Mouse (Mus musculus): ENCODE results near the gene Lce1k. TPM values are rescaled to one million over a fixed set of nuclear protein-coding genes. Genes with fewer than 3 reads are reported as not detected.
"Not testable (repeated sequence)": the region's sequence is repeated elsewhere in the genome, so short reads cannot be mapped to it uniquely, and the experiment has no call there.

Lce1k gene
- not detected in 2 replicates for polyA plus RNA-seq (2015; fragmentation: Nextera tagmentation; extraction: Ambion mirVana)

- H3K9ac ChIP-seq, result no peak within 1 kb of the TSS
- no peaks in the 10 kb centered on the region for H3K36me3 ChIP-seq
- H3K27me3 ChIP-seq, result no peaks in the 10 kb centered on the region
- no peak for ATAC-seq (replicated peaks; ENCODE audit: low FRiP score)
- H3K4me2 ChIP-seq, result no peak within 1 kb of the TSS
- no peak within 1 kb of the TSS for H3K27ac ChIP-seq
- no peaks in the 10 kb centered on the region for H3K9me3 ChIP-seq (replicated peaks)
- H3K4me1 ChIP-seq, result no peaks in the 10 kb centered on the region
- no peak within 1 kb of the TSS for H3K4me3 ChIP-seq (replicated peaks)
Observed at GRCm38 (mm10) chr3:92807791-92808190, at the start of gene Lce1k. TSS of gene Lce1k (minus strand) at chr3:92807891.

GRCm38 (mm10) chr3:92851186-92851585, 43.5 kb upstream of the Lce1k start, which contains the start of gene Lce1l:
TSS of gene Lce1l (minus strand) at chr3:92851286.
- H3K9me3 ChIP-seq (replicated peaks), result no peaks in the 10 kb centered on the region
- H3K4me1 ChIP-seq, result no peaks in the 10 kb centered on the region
- H3K27me3 ChIP-seq, result no peaks in the 10 kb centered on the region
- no peak within 1 kb of the TSS for H3K4me2 ChIP-seq
- WGBS, result 88% methylated on average over 3 of the region's 3 CpGs
- no peak within 1 kb of the TSS for H3K27ac ChIP-seq
- H3K4me3 ChIP-seq (replicated peaks), result no peak within 1 kb of the TSS
- no peaks in the 10 kb centered on the region for H3K36me3 ChIP-seq
- H3K9ac ChIP-seq, result no peak within 1 kb of the TSS
- no peak for ATAC-seq (replicated peaks; ENCODE audit: low FRiP score)

- no peak within 1 kb of the TSS for H3K27ac ChIP-seq
- no peak for ATAC-seq (replicated peaks; ENCODE audit: low FRiP score)
- H3K4me1 ChIP-seq, result no peaks in the 10 kb centered on the region
- WGBS, result 50% methylated on average over 1 of the region's 1 CpGs
- no peak within 1 kb of the TSS for H3K4me2 ChIP-seq
- no peaks in the 10 kb centered on the region for H3K9me3 ChIP-seq (replicated peaks)
- no peaks in the 10 kb centered on the region for H3K27me3 ChIP-seq
- H3K4me3 ChIP-seq (replicated peaks), result no peak within 1 kb of the TSS
- no peak within 1 kb of the TSS for H3K9ac ChIP-seq
- H3K36me3 ChIP-seq, result no peaks in the 10 kb centered on the region
Observed at GRCm38 (mm10) chr3:92827108-92827507, 19.4 kb upstream of the Lce1k start, which contains the start of gene Kprp. TSS of gene Kprp (minus strand) at chr3:92827247.

- no peaks in the 10 kb centered on the region for H3K9me3 ChIP-seq (replicated peaks)
- H3K4me3 ChIP-seq (replicated peaks), result no peak overlapping the region
- 29% methylated on average over 1 of the region's 1 CpGs for WGBS
- no peaks in the 10 kb centered on the region for H3K4me1 ChIP-seq
- H3K27me3 ChIP-seq, result no peaks in the 10 kb centered on the region
- no peak overlapping the region for H3K4me2 ChIP-seq
- ATAC-seq (replicated peaks; ENCODE audit: low FRiP score), result no peak
- H3K9ac ChIP-seq, result no peak overlapping the region
- H3K36me3 ChIP-seq, result no peaks in the 10 kb centered on the region
- H3K27ac ChIP-seq, result no peak overlapping the region
Observed at GRCm38 (mm10) chr3:92825808-92826207, 18.1 kb upstream of the Lce1k start.

- not testable (repeated sequence) for ATAC-seq (replicated peaks; ENCODE audit: low FRiP score); H3K4me2 ChIP-seq; H3K4me1 ChIP-seq; H3K9me3 ChIP-seq (replicated peaks); H3K27me3 ChIP-seq; H3K4me3 ChIP-seq (replicated peaks); H3K36me3 ChIP-seq; H3K27ac ChIP-seq; H3K9ac ChIP-seq
- 91% methylated on average over 2 of the region's 2 CpGs for WGBS
Observed at GRCm38 (mm10) chr3:92816036-92816435, 8.3 kb upstream of the Lce1k start.

- no peak overlapping the region for H3K27ac ChIP-seq
- H3K9ac ChIP-seq, result no peak overlapping the region
- no peak overlapping the region for H3K4me2 ChIP-seq
- H3K9me3 ChIP-seq (replicated peaks), result no peaks in the 10 kb centered on the region
- ATAC-seq (replicated peaks; ENCODE audit: low FRiP score), result no peak
- no peaks in the 10 kb centered on the region for H3K27me3 ChIP-seq
- H3K4me3 ChIP-seq (replicated peaks), result no peak overlapping the region
- H3K4me1 ChIP-seq, result no peaks in the 10 kb centered on the region
- no peaks in the 10 kb centered on the region for H3K36me3 ChIP-seq
- WGBS, result 91% methylated on average over 3 of the region's 3 CpGs
Observed at GRCm38 (mm10) chr3:92815581-92815980, 7.9 kb upstream of the Lce1k start.

GRCm38 (mm10) chr3:92790414-92790813, 17.3 kb downstream of the Lce1k start, which contains the start of gene Lce1j:
TSS of gene Lce1j (minus strand) at chr3:92790514.
- no peak within 1 kb of the TSS for H3K4me2 ChIP-seq
- H3K9ac ChIP-seq, result no peak within 1 kb of the TSS
- no peaks in the 10 kb centered on the region for H3K4me1 ChIP-seq
- no peaks in the 10 kb centered on the region for H3K27me3 ChIP-seq
- H3K9me3 ChIP-seq (replicated peaks), result no peaks in the 10 kb centered on the region
- no peak within 1 kb of the TSS for H3K27ac ChIP-seq
- H3K4me3 ChIP-seq (replicated peaks), result no peak within 1 kb of the TSS
- ATAC-seq (replicated peaks; ENCODE audit: low FRiP score), result no peak
- no peaks in the 10 kb centered on the region for H3K36me3 ChIP-seq
- 93% methylated on average over 1 of the region's 1 CpGs for WGBS

GRCm38 (mm10) chr3:92778799-92779198, 28.9 kb downstream of the Lce1k start, which contains the start of gene Lce1i:
TSS of gene Lce1i (minus strand) at chr3:92778899.
- Histone ChIP-seq H3K4me1 (no peaks in the 10 kb centered on the region), H3K4me3 (replicated peaks) (no peak within 1 kb of the TSS), H3K9me3 (replicated peaks) (no peaks in the 10 kb centered on the region), H3K9ac (no peak within 1 kb of the TSS), H3K36me3 (no peaks in the 10 kb centered on the region), H3K27me3 (no peaks in the 10 kb centered on the region), H3K27ac (no peak within 1 kb of the TSS), H3K4me2 (no peak within 1 kb of the TSS)
- WGBS, result 84% methylated on average over 1 of the region's 1 CpGs
- no peak for ATAC-seq (replicated peaks; ENCODE audit: low FRiP score)

GRCm38 (mm10) chr3:92771573-92771972, 36.1 kb downstream of the Lce1k start:
- Histone ChIP-seq H3K4me3 (replicated peaks) (no peak overlapping the region), H3K9ac (no peak overlapping the region), H3K36me3 (no peaks in the 10 kb centered on the region), H3K9me3 (replicated peaks) (no peaks in the 10 kb centered on the region), H3K27ac (no peak overlapping the region), H3K4me1 (no peaks in the 10 kb centered on the region), H3K4me2 (no peak overlapping the region), H3K27me3 (no peaks in the 10 kb centered on the region)
- no peak for ATAC-seq (replicated peaks; ENCODE audit: low FRiP score)
- WGBS, result 24% methylated on average over 3 of the region's 3 CpGs

- no peaks in the 10 kb centered on the region for H3K36me3 ChIP-seq
- 89% methylated on average over 1 of the region's 1 CpGs for WGBS
- H3K27me3 ChIP-seq, result no peaks in the 10 kb centered on the region
- H3K4me3 ChIP-seq (replicated peaks), result no peak within 1 kb of the TSS
- no peaks in the 10 kb centered on the region for H3K4me1 ChIP-seq
- H3K27ac ChIP-seq, result no peak within 1 kb of the TSS
- ATAC-seq (replicated peaks; ENCODE audit: low FRiP score), result no peak
- no peaks in the 10 kb centered on the region for H3K9me3 ChIP-seq (replicated peaks)
- no peak within 1 kb of the TSS for H3K9ac ChIP-seq
- H3K4me2 ChIP-seq, result no peak within 1 kb of the TSS
Observed at GRCm38 (mm10) chr3:92764965-92765364, 42.7 kb downstream of the Lce1k start, which contains the start of gene Lce1h. TSS of gene Lce1h (minus strand) at chr3:92765065.

Other genes starting within 250 kb of the Lce1k start
- gene Ivl, start 234.2 kb downstream of the Lce1k start, polyA plus RNA-seq (2015; fragmentation: Nextera tagmentation; extraction: Ambion mirVana), result 0.22 and 0.61 TPM in 2 replicates
- not detected in 2 replicates for gene Smcp, start 218.9 kb downstream of the Lce1k start, polyA plus RNA-seq (2015; fragmentation: Nextera tagmentation; extraction: Ambion mirVana)
- gene 2210017I01Rik, start 200.4 kb downstream of the Lce1k start, polyA plus RNA-seq (2015; fragmentation: Nextera tagmentation; extraction: Ambion mirVana), result not detected in 2 replicates
- not detected in 2 replicates for gene Lce6a, start 186.2 kb downstream of the Lce1k start, polyA plus RNA-seq (2015; fragmentation: Nextera tagmentation; extraction: Ambion mirVana)
- gene Lce1a1, start 159.6 kb downstream of the Lce1k start, polyA plus RNA-seq (2015; fragmentation: Nextera tagmentation; extraction: Ambion mirVana), result not detected in 2 replicates
- gene Lce1b, start 151.0 kb downstream of the Lce1k start, polyA plus RNA-seq (2015; fragmentation: Nextera tagmentation; extraction: Ambion mirVana), result not detected in 2 replicates
- not detected in 2 replicates for gene Lce1a2, start 137.6 kb downstream of the Lce1k start, polyA plus RNA-seq (2015; fragmentation: Nextera tagmentation; extraction: Ambion mirVana)
- gene Lce1c, start 128.6 kb downstream of the Lce1k start, polyA plus RNA-seq (2015; fragmentation: Nextera tagmentation; extraction: Ambion mirVana), result not detected in 2 replicates
- gene Lce1d, start 120.7 kb downstream of the Lce1k start, polyA plus RNA-seq (2015; fragmentation: Nextera tagmentation; extraction: Ambion mirVana), result not detected in 2 replicates
- gene Lce1e, start 98.8 kb downstream of the Lce1k start, polyA plus RNA-seq (2015; fragmentation: Nextera tagmentation; extraction: Ambion mirVana), result not detected in 2 replicates
- gene Lce1f, start 87.5 kb downstream of the Lce1k start, polyA plus RNA-seq (2015; fragmentation: Nextera tagmentation; extraction: Ambion mirVana), result not detected in 2 replicates
- not detected in 2 replicates for gene Gm38119, start 68.8 kb downstream of the Lce1k start, polyA plus RNA-seq (2015; fragmentation: Nextera tagmentation; extraction: Ambion mirVana)
- gene Lce1g, start 55.6 kb downstream of the Lce1k start, polyA plus RNA-seq (2015; fragmentation: Nextera tagmentation; extraction: Ambion mirVana), result not detected in 2 replicates
- not detected in 2 replicates for gene Lce1h, start 42.8 kb downstream of the Lce1k start, polyA plus RNA-seq (2015; fragmentation: Nextera tagmentation; extraction: Ambion mirVana)
- not detected in 2 replicates for gene Lce1i, start 29.0 kb downstream of the Lce1k start, polyA plus RNA-seq (2015; fragmentation: Nextera tagmentation; extraction: Ambion mirVana)
- gene Lce1j, start 17.4 kb downstream of the Lce1k start, polyA plus RNA-seq (2015; fragmentation: Nextera tagmentation; extraction: Ambion mirVana), result not detected in 2 replicates
- not detected in 2 replicates for gene Kprp, start 19.4 kb upstream of the Lce1k start, polyA plus RNA-seq (2015; fragmentation: Nextera tagmentation; extraction: Ambion mirVana)
- not detected in 2 replicates for gene Lce1l, start 43.4 kb upstream of the Lce1k start, polyA plus RNA-seq (2015; fragmentation: Nextera tagmentation; extraction: Ambion mirVana)
- gene 2310050C09Rik, start 62.3 kb upstream of the Lce1k start, polyA plus RNA-seq (2015; fragmentation: Nextera tagmentation; extraction: Ambion mirVana), result not detected in 2 replicates
- not detected in 2 replicates for gene Lce3a, start 118.3 kb upstream of the Lce1k start, polyA plus RNA-seq (2015; fragmentation: Nextera tagmentation; extraction: Ambion mirVana)
- gene Lce3b, start 125.1 kb upstream of the Lce1k start, polyA plus RNA-seq (2015; fragmentation: Nextera tagmentation; extraction: Ambion mirVana), result not detected in 2 replicates
- gene Lce3c, start 136.6 kb upstream of the Lce1k start, polyA plus RNA-seq (2015; fragmentation: Nextera tagmentation; extraction: Ambion mirVana), result not detected in 2 replicates
- not detected in 2 replicates for gene Lce3d, start 149.5 kb upstream of the Lce1k start, polyA plus RNA-seq (2015; fragmentation: Nextera tagmentation; extraction: Ambion mirVana)
- gene Lce3e, start 159.2 kb upstream of the Lce1k start, polyA plus RNA-seq (2015; fragmentation: Nextera tagmentation; extraction: Ambion mirVana), result not detected in 2 replicates
- gene Lce3f, start 184.3 kb upstream of the Lce1k start, polyA plus RNA-seq (2015; fragmentation: Nextera tagmentation; extraction: Ambion mirVana), result not detected in 2 replicates
- 0.45 and 0.64 TPM in 2 replicates for gene Crct1, start 207.8 kb upstream of the Lce1k start, polyA plus RNA-seq (2015; fragmentation: Nextera tagmentation; extraction: Ambion mirVana)
- not detected in 2 replicates for gene Lce1m, start 211.2 kb upstream of the Lce1k start, polyA plus RNA-seq (2015; fragmentation: Nextera tagmentation; extraction: Ambion mirVana)

Data from kidney, embryonic 15.5 days (tissue).